Mouse (Mus musculus): Measurements from ENCODE around the gene Atxn1.

Gene Atxn1

GRCm38 (mm10) chr13:45659813-45660212, 305.0 kb downstream of the Atxn1 start:
- DNase-seq: no peak

- DNase-seq: no peak
Observed at GRCm38 (mm10) chr13:45658343-45658742, 306.5 kb downstream of the Atxn1 start.

DNA sequence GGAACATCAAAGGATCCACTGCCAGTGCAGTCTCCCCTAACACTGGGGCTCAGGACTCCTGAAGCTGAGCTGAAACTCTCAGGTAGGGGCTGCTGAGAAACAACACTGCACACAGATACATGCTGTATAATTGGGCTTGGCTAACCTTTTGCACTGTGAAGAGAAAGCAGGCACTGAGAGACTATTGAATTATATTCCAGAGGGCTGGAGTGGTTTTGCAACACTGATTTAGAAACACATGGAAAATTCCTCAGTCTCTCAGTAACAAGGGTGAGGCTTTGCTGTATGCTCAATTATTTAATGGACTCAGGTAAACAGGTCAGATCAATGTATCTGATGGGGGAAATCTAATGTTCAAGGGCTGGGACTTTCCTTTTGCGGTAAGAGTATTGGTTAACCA, 307.6 kb downstream of the Atxn1 start:
- DNase-seq: no peak

DNA sequence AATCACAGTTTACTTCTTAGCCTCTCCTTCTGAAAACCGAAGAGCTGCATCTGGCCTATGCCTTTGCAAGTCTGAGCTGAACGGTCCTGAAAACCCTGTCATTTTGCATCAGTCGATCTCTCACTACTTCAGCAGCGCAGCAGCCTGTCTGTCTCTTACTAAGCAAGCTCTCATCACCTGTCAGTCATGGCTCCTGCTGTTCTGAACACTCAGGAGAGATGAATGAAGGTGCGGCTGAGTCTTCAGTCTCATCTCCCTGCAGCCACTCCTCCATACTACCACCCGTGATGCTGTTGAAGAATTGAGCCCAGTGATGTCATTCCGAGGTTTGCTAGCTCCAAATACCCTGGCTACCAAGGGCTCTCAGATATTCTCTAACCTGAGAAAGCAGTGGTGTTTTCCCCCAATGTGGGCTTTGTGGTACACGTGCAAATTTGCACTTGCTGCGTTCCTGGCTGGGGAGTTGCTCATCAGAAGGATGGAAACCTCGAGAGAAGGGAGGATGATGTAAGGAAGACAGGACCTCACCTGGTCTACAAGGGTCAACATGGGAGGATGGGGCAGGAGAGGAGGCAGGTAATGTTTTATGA, 313.1 kb downstream of the Atxn1 start:
- DNase-seq: no peak

DNA sequence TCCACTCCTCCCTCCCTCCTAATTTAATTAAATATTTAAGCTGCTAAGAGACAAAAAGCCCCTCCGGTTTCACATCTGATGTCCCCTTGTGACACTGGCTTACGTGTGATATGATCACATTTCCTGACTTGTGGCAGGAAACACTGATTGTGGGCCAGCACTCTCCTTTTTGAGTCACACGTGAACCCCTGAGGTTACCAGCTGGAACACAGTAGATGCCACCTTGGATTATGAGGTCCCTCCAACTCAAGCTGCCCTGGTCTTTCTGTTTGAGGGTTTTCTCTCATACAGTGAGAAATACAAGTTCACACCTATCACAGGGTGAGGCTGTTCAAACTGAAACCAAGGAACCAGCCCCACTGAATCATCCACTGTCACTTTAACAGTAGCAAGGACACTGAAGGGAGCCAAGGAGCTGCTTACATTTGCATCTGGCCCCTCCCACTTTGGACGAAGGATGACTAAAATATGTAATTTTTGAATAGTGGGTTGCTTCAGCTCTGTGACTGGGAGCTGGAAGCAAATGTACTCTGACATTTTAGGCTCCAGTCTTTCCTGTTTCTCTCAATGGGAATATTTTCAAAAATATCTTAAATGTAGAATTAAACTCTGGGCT, 315.5 kb downstream of the Atxn1 start:
- DNase-seq: no peak

DNA sequence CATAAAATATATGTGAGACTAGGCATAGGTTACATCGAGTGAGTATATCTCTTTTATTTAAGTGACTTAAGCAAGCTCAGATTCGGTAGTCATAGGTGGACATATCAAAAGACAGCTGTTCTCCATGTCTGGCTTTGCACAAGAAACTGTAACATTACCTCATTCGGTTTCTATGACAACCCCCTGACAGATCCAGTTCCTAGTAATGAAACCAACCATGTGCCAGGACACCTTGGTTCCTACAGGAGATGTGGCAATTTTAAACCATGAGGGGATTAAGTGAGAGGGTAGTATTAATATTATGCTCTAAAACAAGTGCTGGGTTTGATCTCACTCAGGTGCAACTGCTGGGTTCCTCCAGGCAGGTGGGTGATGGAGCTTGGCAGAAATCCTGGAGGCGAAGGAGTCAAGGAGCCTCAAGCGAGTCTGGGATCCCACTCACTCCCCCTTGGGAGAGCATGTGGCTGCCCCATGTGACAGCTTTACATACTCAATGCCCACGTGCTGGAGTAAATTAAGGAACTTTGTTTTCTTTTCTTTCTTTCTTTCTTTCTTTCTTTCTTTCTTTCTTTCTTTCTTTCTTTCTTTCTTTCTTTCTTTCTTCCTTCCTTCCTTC, 320.9 kb downstream of the Atxn1 start:
- no peak for DNase-seq

- DNase-seq: no peak
Observed at GRCm38 (mm10) chr13:45642913-45643312, 321.9 kb downstream of the Atxn1 start.

DNA sequence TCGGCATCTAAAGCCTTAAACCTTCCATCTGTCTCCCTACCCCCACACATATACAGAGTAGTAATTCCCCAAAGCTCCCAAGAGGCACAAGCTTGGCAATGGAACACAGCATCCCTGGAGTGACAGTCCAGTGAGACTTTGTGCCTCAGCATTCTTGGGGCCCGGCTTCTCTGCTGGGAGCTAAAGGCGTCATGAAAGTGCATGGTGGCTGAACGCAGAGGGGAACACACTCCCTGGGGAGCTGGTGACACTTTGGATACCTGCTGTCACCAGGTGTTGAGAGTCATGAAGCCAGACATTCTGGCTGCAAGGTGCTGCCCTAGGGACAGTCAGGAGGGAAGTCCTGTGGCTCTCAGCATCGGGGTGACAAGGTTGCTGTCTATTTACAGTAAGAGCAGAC, 324.4 kb downstream of the Atxn1 start:
- no peak for DNase-seq

- DNase-seq: no peak
Observed at GRCm38 (mm10) chr13:45638281-45638680, 326.5 kb downstream of the Atxn1 start.

GRCm38 (mm10) chr13:45637324-45637723, 327.5 kb downstream of the Atxn1 start:
- peak; percentile 67 for DNase-seq

DNA sequence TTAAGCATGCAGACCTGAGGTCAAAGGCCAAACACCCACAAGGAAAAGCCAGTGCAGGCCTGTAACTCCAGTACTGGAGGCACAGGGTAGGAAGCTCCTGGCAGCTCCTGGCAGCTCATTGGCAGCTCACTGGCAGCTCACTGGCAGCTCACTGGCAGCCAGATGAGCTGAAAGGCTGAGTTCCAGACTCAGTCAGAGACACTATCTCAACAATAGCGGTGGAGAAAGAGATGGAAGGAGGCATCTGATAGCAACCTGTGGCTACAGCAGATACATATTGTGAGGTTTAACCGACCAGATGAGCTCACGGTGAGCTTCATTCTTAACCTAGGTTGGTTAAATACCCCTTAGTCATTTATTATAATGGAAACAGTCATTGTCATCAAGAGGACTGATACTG, 328.4 kb downstream of the Atxn1 start:
- no peak for DNase-seq

DNA sequence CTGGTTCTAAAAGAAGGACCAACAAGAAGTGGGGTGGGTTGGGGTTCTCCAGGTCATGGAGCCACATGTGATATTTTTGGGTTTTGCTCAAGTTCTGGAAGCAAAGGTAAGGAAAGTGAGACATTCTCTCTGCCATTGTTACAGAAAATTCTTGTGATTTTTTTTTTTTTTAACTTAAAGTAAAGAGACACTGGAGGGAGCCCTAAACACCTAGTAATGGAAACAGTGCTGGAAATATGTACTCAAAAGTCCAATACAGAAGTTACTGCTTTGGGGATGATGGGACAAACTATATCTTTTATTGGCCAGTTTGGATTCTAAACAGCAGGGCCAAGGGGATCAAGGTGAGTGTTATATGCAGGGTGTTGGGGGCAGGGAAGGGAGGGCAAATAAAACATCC, 330.9 kb downstream of the Atxn1 start:
- DNase-seq: no peak

- DNase-seq: no peak
Observed at GRCm38 (mm10) chr13:45632133-45632532, 332.7 kb downstream of the Atxn1 start.

- DNase-seq: no peak
Observed at GRCm38 (mm10) chr13:45630518-45631290, 334.1 kb downstream of the Atxn1 start.

GRCm38 (mm10) chr13:45629750-45630149, 335.1 kb downstream of the Atxn1 start:
- no peak for DNase-seq

GRCm38 (mm10) chr13:45628341-45628740, 336.5 kb downstream of the Atxn1 start:
- no peak for DNase-seq

DNA sequence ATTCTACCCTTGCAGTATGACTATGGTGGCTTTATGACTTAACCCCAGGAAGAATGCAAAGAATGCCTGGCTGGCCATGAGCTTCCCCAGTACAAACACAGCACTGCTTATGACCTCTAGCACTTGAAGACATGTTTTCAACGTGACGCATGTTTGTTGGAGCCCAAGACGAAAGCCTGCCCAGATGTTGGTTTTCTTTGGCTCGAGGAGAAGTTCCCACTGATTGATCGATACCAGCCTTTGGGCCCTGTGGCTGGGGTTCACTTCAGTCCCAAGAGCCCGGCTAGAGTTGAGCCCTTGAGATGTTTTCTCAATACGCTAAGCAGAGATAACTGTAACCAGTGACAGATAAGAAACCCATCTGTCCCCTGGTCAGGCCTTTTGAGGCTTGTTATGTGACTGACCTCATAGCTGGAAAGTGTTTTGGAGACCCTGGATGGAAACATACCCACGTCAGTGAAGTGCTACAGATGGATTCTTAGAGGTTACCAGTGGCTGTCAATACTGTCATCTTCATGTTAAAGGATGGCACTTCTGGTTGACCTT, 337.5 kb downstream of the Atxn1 start:
- DNase-seq: peak; percentile 32

- DNase-seq: no peak
Observed at GRCm38 (mm10) chr13:45625740-45626139, 339.1 kb downstream of the Atxn1 start.

GRCm38 (mm10) chr13:45623846-45624245, 341.0 kb downstream of the Atxn1 start:
- DNase-seq: no peak

GRCm38 (mm10) chr13:45622871-45623546, 341.8 kb downstream of the Atxn1 start:
- DNase-seq: no peak

DNA sequence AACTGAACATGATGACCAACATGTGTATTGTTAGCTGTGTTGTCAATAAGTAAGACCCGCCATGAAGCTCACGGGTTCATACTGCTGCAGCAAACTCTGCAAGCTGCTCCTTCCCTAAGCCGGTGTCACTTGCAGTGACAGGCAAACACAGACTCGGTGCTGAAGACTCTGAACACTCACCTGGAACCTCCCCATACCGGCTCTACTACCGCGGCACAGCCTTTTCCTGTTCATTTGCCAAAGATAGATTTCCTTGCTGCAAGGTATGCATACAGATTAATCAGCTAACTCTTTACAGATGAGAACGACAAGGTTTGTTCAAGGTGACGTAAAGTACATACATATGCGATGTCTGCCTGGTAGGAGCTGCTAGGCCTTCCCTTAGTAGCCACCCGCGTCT, 344.1 kb downstream of the Atxn1 start:
- DNase-seq: no peak

GRCm38 (mm10) chr13:45620281-45620680, 344.5 kb downstream of the Atxn1 start:
- DNase-seq: no peak

GRCm38 (mm10) chr13:45617988-45618387, 346.8 kb downstream of the Atxn1 start:
- no peak for DNase-seq

Measured in lung, postnatal 14 days (tissue).